Mouse (Mus musculus): Measurements from ENCODE around the gene Zic5. TPM values are rescaled to one million over a fixed set of nuclear protein-coding genes. Genes with fewer than 3 reads are reported as not detected.

Gene Zic5
- polyA plus RNA-seq, 1 experiment = not detected

DNA sequence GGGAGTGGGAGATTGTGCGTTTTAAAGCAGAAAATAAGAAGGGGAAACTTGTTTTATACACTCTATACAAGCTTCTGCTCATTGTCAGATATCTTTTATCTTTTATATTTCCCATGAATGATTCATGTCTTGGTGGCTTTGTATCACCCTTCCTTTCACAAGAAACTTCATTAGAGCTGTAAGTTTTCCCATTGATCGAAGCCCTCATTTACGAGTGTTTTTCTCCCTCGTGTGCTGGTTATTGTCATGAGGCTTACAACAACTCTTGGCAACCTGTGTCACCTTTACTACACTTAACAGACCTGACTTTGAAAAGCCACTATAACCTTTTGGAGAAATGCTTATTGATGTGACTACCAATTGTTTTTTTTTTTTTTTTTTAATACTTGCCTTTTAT lies 9.9 kb downstream of the Zic5 start:
- TF ChIP-seq GATA1 (IDR thresholded peaks at IDR 0.05; ENCODE audit: borderline replicate concordance, low read length) (no peak), FLI1 (IDR thresholded peaks at IDR 0.05; ENCODE audit: low read length) (no peak)
- Histone ChIP-seq H3K27me3 (replicated peaks) (peaks cover 57% of the 10 kb centered on the region), H3K4me1 (peaks cover 8% of the 10 kb centered on the region), H3K4me3 (replicated peaks) (no peak overlapping the region), H3K9me3 (no peaks in the 10 kb centered on the region), H3K36me3 (replicated peaks; ENCODE audit: low read length) (no peaks in the 10 kb centered on the region)

DNA sequence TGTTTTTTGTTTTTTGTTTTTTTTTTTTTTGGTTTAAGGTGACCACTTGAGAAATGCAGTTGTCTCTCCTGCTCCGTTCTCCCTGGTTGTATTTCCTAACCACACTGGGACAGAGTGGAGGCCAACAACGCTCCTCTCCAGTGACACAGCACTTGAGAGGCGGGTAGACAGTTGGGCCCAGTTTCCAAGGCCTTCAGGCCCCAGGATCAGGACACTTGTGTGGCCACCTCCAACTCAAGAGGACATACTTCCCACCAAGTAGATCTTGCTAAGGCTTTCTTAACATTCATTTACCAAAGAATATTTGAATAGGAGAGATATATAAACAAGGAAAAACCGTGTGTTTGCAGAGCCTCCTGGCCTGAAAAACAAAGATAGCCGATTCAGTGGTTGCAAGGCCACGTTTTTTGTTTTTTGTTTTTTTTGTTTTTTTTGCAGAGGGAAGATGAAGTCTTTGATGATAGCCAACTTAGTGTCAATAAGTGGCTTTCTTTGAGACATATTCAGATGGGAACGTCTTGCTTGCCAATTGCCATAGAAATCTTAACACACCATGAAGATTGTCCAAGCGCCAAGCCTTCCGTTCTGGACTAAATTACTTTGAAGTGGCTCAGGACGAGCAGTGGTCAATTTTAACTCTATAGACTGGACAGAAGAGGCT lies 10.4 kb downstream of the Zic5 start:
- Histone ChIP-seq H3K36me3 (replicated peaks; ENCODE audit: low read length) (no peaks in the 10 kb centered on the region), H3K4me1 (peaks cover 8% of the 10 kb centered on the region), H3K4me3 (replicated peaks) (no peak overlapping the region), H3K9me3 (no peaks in the 10 kb centered on the region), H3K27me3 (replicated peaks) (peaks cover 58% of the 10 kb centered on the region)
- no peak for TF ChIP-seq GATA1 (IDR thresholded peaks at IDR 0.05; ENCODE audit: borderline replicate concordance, low read length)
- no peak for TF ChIP-seq FLI1 (IDR thresholded peaks at IDR 0.05; ENCODE audit: low read length)

DNA sequence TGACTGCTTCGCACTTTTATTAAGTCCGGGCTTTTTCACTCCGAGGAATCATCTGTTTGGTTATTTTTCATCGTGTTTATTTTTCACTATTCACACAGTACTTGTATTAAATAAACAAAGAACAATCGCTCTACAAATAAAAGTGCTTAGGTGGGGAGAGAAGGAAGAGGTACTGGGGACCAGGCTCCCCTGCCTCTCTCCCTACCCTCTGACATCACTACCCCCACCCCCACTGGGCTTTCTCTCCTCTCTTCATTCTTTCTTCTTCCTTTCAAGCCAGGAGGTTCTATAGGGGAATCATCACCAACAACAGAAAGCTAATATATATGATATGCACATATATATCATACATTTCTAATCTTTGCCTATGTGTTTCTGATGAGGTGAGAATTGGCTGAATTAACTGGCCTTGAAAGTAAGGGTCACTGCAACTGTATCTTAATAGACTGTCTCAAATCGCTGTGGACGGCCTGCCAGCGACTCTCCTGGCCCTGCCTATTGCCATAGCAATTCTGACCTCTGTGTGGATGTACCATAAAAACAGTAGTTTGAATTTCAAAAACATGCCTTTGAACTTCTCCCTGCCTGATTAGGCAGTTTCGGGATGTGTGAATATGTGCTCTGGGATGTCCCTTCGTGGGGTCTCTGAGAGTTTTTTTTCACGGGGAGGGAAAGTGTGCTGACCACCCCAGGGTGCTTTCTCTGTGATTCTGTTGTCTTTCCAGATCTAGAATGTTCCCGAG lies 11.3 kb downstream of the Zic5 start:
- TF ChIP-seq GATA1 (IDR thresholded peaks at IDR 0.05; ENCODE audit: borderline replicate concordance, low read length) (no peak), FLI1 (IDR thresholded peaks at IDR 0.05; ENCODE audit: low read length) (no peak)
- H3K9me3 ChIP-seq = no peaks in the 10 kb centered on the region
- H3K36me3 ChIP-seq (replicated peaks; ENCODE audit: low read length) = no peaks in the 10 kb centered on the region
- H3K4me1 ChIP-seq = peaks cover 8% of the 10 kb centered on the region
- peaks cover 62% of the 10 kb centered on the region for H3K27me3 ChIP-seq (replicated peaks)
- H3K4me3 ChIP-seq (replicated peaks) = peak overlapping the region; percentile 51

DNA sequence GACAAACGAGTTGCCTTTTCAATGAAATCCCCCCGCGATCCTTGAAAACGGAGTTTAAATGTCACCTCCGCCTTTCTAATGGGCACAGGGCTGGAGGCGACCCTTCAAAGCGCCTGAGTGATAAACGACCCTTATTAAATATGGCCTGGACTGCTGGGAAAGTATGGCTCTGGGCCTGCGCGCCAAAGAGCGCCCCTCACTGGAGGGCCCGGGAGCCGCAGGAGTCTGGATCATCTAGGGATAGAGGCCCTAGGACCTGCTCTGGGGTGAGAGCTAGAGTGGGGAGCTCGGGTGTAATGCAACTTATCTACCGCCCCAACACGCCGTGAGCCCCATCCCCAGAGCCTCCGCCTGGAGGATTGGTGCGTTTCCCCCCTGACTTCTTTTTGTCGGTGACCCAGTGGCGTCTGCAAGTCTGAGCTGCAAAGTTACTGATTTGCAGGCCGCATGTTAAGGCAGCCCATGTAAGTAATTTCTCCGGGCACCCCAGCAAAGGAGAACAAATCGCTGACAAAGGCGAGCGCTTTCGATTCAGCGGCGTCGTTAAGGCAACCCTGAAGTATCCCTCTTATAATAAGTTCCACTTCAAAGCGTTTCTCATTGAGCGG lies 12.0 kb downstream of the Zic5 start:
- H3K36me3 ChIP-seq (replicated peaks; ENCODE audit: low read length) = no peaks in the 10 kb centered on the region
- H3K4me1 ChIP-seq = peaks cover 8% of the 10 kb centered on the region
- peaks cover 67% of the 10 kb centered on the region for H3K27me3 ChIP-seq (replicated peaks)
- H3K9me3 ChIP-seq = no peaks in the 10 kb centered on the region
- peak overlapping the region; percentile 81 for H3K4me3 ChIP-seq (replicated peaks)
- TF ChIP-seq FLI1 (IDR thresholded peaks at IDR 0.05; ENCODE audit: low read length) = no peak
- TF ChIP-seq GATA1 (IDR thresholded peaks at IDR 0.05; ENCODE audit: borderline replicate concordance, low read length) = no peak

DNA sequence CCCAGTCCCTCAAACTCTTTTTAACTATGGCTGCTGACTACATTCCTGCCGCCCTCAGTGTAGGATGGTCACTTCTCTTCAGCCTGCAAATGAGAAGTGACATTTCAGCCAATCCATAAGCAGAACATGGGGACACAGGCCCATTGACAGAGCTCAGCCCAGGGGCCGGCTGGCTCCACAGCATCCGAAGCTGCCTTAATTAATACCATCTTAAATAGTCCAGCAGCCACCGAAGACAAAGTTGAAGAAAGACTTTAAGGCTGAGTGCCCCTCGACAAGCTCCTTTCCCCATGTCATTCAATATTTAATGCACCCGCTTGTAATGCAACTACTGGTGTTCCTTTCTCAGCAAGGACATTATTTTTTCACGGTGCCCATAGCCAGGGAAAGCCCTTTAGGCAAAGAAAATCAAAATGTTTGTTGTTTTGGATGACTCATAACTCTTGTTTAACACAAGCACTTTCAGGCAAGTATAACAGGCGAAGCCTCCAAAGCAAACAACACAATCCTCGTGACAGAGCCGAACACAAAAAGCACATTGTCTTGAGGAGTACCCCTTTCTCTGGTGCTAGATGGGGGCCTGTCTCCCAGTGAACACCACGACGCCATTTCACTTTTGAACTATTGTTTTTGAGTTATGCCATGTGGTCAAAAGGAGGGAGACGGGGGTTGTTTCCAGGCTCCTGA lies 12.6 kb downstream of the Zic5 start:
- TF ChIP-seq GATA1 (IDR thresholded peaks at IDR 0.05; ENCODE audit: borderline replicate concordance, low read length) (no peak), FLI1 (IDR thresholded peaks at IDR 0.05; ENCODE audit: low read length) (no peak)
- Histone ChIP-seq H3K4me3 (replicated peaks) (peak overlapping the region; percentile 14), H3K4me1 (peaks cover 8% of the 10 kb centered on the region), H3K9me3 (no peaks in the 10 kb centered on the region), H3K27me3 (replicated peaks) (peaks cover 69% of the 10 kb centered on the region), H3K36me3 (replicated peaks; ENCODE audit: low read length) (no peaks in the 10 kb centered on the region)

DNA sequence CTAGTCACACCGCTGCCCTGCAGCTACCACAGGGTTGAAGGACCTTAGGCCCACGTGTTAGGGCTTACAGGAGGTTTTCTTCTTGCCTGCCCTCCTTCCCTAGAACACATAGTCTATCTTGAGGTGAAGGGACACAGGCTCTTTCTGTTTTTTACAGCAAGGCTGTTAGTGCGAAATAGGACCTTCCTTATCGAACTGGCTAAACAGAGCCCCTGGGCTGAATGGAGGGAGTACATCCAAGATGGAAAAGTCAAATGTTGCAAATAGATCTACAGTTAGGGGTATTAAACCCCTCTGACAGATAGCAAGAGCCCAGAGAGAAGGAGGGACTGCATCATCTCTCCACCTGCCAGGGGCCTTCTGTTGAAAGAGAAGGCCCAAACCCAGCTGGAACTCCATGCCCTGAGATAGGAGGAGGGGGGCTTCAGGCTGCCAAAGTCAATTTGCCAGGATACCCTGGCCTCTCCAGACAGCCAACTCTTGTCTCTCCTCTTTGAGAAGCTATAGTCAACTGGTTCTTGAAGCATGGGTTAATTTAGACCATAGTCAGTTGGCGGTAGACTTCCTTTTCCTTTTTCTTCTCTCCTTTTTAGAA lies 13.8 kb downstream of the Zic5 start:
- H3K36me3 ChIP-seq (replicated peaks; ENCODE audit: low read length) = no peaks in the 10 kb centered on the region
- peaks cover 75% of the 10 kb centered on the region for H3K27me3 ChIP-seq (replicated peaks)
- no peak overlapping the region for H3K4me3 ChIP-seq (replicated peaks)
- H3K9me3 ChIP-seq = no peaks in the 10 kb centered on the region
- TF ChIP-seq GATA1 (IDR thresholded peaks at IDR 0.05; ENCODE audit: borderline replicate concordance, low read length) (no peak), FLI1 (IDR thresholded peaks at IDR 0.05; ENCODE audit: low read length) (no peak)
- peaks cover 8% of the 10 kb centered on the region for H3K4me1 ChIP-seq

DNA sequence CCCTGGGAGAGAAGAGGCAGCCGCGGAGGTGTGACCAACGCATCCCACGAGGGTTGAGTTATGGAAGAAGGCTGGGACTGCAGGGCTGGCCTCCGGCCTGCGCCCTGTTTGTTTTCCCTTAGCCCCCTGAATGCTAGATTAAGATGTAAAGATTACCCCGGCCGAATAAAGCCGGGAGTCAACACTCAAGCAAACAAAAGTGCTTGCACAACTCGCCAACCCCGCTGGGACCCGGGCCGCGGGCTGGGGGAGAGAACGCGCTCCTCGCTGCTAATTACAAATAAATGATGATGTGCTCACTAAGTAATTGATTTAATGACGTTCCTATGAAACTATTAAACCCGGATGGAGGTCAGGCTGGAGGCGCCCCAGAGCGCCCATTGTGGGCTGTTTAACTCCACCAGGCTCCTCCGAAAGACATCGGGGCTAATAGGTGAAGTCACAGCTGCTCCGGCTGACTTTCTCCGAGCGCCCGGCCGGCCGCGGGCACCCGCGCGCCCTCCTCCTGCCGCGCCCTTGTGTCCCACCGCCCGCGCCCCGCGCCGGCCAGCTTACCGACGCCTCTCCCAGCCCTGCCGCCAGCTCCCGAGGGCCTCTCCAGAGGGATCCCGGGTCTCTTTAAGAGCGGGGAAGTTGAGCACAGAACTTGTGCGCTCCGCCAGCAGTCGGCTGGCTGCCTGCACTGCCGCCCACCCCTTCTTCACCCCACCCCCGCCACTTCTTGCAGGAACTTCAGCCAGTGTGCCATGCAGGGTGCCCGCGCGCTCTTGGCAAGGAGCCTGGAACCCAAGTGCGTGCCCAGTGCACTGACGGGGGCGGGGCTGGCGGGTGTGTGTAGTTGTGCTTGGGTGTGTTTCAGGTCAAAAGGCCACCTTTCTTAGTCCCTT lies 14.7 kb downstream of the Zic5 start, which contains the start of gene Gm5089:
Gene Gm5089, minus strand, starts transcription at position 620 of the 887 bp plus-strand sequence.
- Histone ChIP-seq H3K9me3 (no peaks in the 10 kb centered on the region), H3K36me3 (replicated peaks; ENCODE audit: low read length) (no peaks in the 10 kb centered on the region), H3K4me1 (peaks cover 8% of the 10 kb centered on the region), H3K4me3 (replicated peaks) (no peak within 1 kb of the TSS), H3K27me3 (replicated peaks) (peaks cover 76% of the 10 kb centered on the region)
- TF ChIP-seq GATA1 (IDR thresholded peaks at IDR 0.05; ENCODE audit: borderline replicate concordance, low read length) (no peak), FLI1 (IDR thresholded peaks at IDR 0.05; ENCODE audit: low read length) (no peak)

DNA sequence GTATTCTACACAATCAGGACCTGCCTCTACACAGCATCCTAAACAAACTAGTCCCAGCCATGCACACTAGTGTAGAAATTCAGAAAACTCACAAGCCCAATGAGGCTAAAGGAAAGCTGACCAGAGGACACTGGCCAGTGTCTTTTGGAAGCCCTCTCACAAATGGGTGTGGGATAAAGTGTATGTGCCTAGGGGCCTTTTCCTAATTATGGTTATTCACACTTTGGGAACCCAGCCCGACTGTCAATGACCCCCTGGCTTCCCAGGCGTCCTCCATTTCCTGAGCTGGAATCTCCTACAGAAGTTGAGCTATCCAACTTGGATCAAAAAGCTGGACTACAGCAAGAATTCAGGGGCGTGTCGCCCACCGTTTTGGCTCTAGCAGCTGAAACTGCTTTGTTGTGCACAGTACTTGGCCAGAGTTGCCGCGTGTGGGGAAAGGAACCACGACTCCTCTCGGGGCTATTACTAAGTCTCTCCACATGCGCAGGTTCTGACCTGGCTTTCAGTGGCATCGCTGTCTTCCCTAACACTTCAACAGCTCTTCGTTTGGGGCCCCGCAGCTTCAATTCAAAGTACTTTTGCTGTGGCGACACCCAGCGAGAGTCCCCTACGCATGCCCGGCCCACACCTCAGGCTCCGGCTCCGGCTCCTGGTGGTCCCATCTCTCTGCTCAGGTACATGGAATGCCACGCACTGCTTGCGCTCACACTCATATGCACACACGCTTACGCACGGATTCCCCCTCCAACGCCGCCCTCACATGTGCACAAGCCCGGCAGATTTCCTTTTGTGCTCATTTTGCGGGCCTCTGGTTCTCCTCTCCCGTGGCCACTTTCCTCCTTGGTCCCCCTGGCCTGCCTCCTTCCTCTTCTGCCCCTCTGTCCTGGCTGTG lies 15.6 kb downstream of the Zic5 start:
- Histone ChIP-seq H3K4me3 (replicated peaks) (no peak overlapping the region), H3K36me3 (replicated peaks; ENCODE audit: low read length) (no peaks in the 10 kb centered on the region), H3K27me3 (replicated peaks) (peaks cover 76% of the 10 kb centered on the region), H3K4me1 (peaks cover 8% of the 10 kb centered on the region), H3K9me3 (no peaks in the 10 kb centered on the region)
- TF ChIP-seq FLI1 (IDR thresholded peaks at IDR 0.05; ENCODE audit: low read length) (no peak), GATA1 (IDR thresholded peaks at IDR 0.05; ENCODE audit: borderline replicate concordance, low read length) (no peak)
